Mouse (Mus musculus) G1E (cell line): ENCODE results near the gene Atp1b1. TPM values are rescaled to one million over a fixed set of nuclear protein-coding genes. Genes with fewer than 3 reads are reported as not detected.

Experiments used
- ATAC-seq: 2 replicates; pipeline ENCODE4 v1.8.0; 2016; ENCODE audit warnings: mild to moderate bottlenecking; ENCODE audit not compliant: insufficient number of reproducible peaks, poor library complexity, low FRiP score, severe bottlenecking; ENCODE audit errors: extremely low read depth
- DNase-seq: peaks from one replicate; pipeline ENCODE4 v3.0.0; 2012; ENCODE audit warnings: low spot score
- H3K27me3 ChIP-seq: 2 replicates; pipeline ENCODE4 v1.6.1; 2012; ENCODE audit warnings: mild to moderate bottlenecking, low read length, inconsistent platforms; ENCODE audit not compliant: insufficient read depth
- H3K36me3 ChIP-seq: replicated peaks from 2 replicates; pipeline ENCODE3; 2012; ENCODE audit warnings: mild to moderate bottlenecking, inconsistent platforms
- H3K4me1 ChIP-seq: 2 replicates; pipeline ENCODE4 v1.6.1; 2012; ENCODE audit warnings: low read depth, low read length, inconsistent platforms, mixed read lengths; ENCODE audit not compliant: insufficient read depth
- H3K4me3 ChIP-seq: 2 replicates; pipeline ENCODE4 v1.5.1; 2012; ENCODE audit warnings: low read depth, mild to moderate bottlenecking, inconsistent platforms, low read length, moderate library complexity, mixed read lengths
- H3K9me3 ChIP-seq: replicated peaks from 2 replicates; pipeline ENCODE4 v1.6.1; 2012; ENCODE audit warnings: inconsistent platforms
- CTCF ChIP-seq: IDR thresholded peaks from 2 replicates; pipeline ENCODE4 v1.5.1; 2012; ENCODE audit warnings: low read depth, low read length, inconsistent platforms, mixed read lengths
- GATA1 ChIP-seq: IDR thresholded peaks from 2 replicates; pipeline ENCODE4 v1.6.1; 2012; ENCODE audit warnings: borderline replicate concordance, low read length, inconsistent platforms, mixed read lengths
- GATA2 ChIP-seq: IDR thresholded peaks from 2 replicates; pipeline ENCODE4 v1.6.1; 2012; ENCODE audit warnings: low read depth, low read length, inconsistent platforms, borderline replicate concordance
- POLR2AphosphoS5 ChIP-seq: IDR thresholded peaks from 2 replicates; pipeline ENCODE4 v1.6.1; 2012; ENCODE audit warnings: low read depth, low read length, inconsistent platforms; ENCODE audit not compliant: insufficient replicate concordance
- TAL1 ChIP-seq: conservative IDR thresholded peaks from 2 replicates; pipeline ENCODE4 v1.6.1; 2012; ENCODE audit warnings: low read depth, low read length, inconsistent platforms, mixed read lengths
- polyA plus RNA-seq: library from polyadenylated mRNA; stranded (reverse); fragments of >175 nt; gene quantifications from 2 replicates; pipeline ENCODE4 v1.2.3, GENCODE M21; 2012
- total RNA-seq, 2 experiments: library from RNA; stranded (forward) in 1 of 2; stranded (reverse) in 1 of 2; fragments of 200-1000 nt in 1 of 2; fragments of >200 nt in 1 of 2; fragmentation: Nextera tagmentation in 1 of 2; gene quantifications; 2 replicates each; pipeline ENCODE4 v1.2.3; 2014 to 2017

The Atp1b1 gene
- total and polyA plus RNA-seq, 3 experiments, result 0.76 TPM; not detected in 2

DNA sequence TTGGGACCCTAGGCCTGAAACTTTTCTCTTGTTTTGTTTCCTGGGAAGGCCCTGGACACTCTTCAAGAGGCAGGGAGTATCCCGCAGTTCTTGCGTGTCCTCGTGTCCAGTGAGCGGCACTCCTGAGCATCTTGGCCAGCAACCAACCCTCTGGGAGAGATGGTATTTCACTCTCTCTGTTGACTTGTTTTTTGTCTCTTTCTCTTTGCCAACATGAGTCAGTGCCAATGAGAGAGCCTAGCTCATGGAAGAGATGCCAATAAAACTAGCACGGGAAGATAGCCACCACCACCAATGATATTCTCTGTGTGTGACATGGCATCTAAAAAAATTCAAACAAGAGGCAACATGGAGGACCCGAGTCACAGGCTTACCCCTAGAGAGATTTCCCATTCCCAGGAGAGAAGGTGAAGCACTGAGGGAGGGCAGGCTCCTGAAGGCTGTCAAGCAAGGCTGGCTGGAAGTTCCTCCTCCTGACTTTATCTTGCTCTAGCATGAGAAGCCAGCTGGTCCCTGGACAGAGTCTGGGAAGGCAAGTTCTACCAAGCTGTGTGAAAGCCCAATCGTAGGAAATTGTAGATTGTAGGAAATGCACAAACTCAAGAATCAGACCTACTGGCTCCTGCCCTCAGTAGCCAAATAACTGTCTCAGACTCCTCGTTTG is 35.0 kb upstream of the Atp1b1 start:
- Histone ChIP-seq H3K4me3 (no peak overlapping the region), H3K4me1 (no peaks in the 10 kb centered on the region), H3K9me3 (peaks cover 3% of the 10 kb centered on the region; the same call in 1 of the 2 replicates), H3K27me3 (no peaks in the 10 kb centered on the region), H3K36me3 (no peaks in the 10 kb centered on the region)
- no peak for ATAC-seq
- DNase-seq, result no peak
- TF ChIP-seq POLR2AphosphoS5 (no peak), GATA1 (no peak)

DNA sequence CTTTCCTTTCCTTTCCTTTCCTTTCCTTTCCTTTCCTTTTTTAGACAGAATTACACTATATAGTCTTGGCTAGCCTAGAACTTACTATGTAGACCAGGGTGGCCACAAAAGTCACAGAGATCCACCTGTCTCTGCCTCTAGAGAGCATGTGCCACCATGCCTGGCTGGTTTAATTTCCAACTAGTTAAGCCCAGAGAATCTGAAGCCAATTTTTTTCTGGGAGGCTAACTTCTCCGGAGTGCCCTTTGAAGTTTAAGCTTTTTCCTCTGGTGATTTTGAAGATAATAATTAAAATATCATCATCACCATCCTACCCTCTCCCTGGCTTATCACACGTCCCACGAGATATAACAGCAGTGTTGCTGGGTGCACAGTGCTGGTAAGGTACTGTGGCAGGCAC is 34.3 kb upstream of the Atp1b1 start:
- H3K4me3 ChIP-seq, result no peak overlapping the region
- no peaks in the 10 kb centered on the region for H3K4me1 ChIP-seq
- no peaks in the 10 kb centered on the region for H3K27me3 ChIP-seq
- peaks cover 3% of the 10 kb centered on the region; the same call in 1 of the 2 replicates for H3K9me3 ChIP-seq
- H3K36me3 ChIP-seq, result no peaks in the 10 kb centered on the region
- TF ChIP-seq POLR2AphosphoS5 (no peak), TAL1 (no peak), GATA2 (no peak)
- no peak for ATAC-seq
- no peak for DNase-seq

DNA sequence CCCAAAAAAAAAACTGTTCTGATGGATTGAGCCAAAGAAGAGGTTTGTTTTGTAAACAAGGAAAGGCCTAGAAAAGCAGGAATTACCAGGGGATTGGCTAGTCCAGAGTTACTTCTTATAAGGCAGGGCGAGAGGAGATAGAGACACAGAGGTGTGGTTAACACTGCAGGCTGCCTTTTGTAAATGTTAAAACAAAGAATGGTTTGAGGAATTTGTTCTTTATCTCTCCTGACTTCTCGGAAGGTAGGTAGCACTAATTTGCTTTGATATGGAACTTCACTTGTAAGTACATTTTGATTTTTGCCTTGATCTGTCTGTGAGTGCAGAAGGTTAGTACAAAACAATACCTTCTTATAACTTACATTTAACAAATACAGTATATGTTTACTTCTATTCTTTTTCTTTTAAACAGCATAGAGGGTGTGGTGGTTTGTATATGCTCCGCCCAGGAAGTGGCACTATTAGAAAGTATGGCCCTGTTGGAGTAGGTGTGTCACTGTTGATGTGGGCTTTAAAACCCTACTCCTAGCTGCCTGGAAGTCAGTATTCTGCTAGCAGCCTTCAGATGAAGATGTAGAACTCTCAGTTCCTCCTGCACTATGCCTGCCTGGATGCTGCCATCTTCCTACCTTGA is 31.9 kb upstream of the Atp1b1 start:
- Histone ChIP-seq H3K27me3 (no peaks in the 10 kb centered on the region), H3K9me3 (no peaks in the 10 kb centered on the region), H3K4me3 (no peak overlapping the region), H3K36me3 (no peaks in the 10 kb centered on the region), H3K4me1 (no peaks in the 10 kb centered on the region)
- no peak for DNase-seq
- no peak for ATAC-seq
- TF ChIP-seq CTCF (no peak), GATA2 (no peak), TAL1 (no peak), POLR2AphosphoS5 (no peak), GATA1 (no peak)

DNA sequence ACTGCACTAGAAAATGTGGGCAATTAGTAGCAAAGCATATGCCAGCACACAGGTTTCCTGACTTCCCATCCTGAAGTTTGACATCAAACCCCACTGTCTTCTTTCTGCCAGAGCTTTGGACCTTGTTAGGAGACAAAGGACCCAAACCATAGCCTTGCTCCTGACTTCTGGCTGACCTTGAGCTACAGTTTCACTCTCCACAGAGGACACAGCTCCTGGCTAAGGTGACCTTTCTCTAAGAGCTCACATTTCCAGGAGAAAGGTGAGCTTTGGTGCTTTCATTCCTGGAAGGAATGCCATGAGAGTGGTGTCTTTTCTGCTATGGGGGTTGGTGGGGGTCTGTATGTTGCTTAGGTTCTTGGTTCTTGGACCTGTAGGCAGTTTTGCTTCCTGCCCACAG is 25.6 kb upstream of the Atp1b1 start:
- no peak overlapping the region for H3K4me3 ChIP-seq
- no peaks in the 10 kb centered on the region for H3K36me3 ChIP-seq
- ATAC-seq (no peak), DNase-seq (no peak)
- no peaks in the 10 kb centered on the region for H3K27me3 ChIP-seq
- no peaks in the 10 kb centered on the region for H3K9me3 ChIP-seq
- H3K4me1 ChIP-seq, result no peaks in the 10 kb centered on the region
- no peak for TF ChIP-seq GATA2
- no peak for TF ChIP-seq CTCF
- no peak for TF ChIP-seq TAL1
- no peak for TF ChIP-seq GATA1
- no peak for TF ChIP-seq POLR2AphosphoS5

DNA sequence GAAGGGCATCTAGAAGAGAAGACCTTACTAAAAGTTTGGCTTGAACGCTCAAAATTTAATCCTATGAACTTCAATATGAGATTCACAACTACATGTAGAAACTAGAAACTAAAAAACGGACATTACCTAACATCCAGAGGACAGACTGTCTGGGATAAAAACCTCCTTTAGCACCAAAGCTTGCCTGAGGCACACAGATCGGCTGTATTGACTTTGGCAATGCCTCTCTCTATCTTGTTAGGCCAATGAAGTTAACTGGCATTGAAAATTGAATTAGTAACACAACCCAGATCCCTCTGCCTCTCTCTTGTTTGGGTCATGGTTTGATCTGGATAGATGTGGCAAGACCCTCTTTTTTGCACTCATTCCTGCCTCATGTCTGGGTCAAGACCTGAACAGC is 24.7 kb upstream of the Atp1b1 start:
- H3K36me3 ChIP-seq, result no peaks in the 10 kb centered on the region
- no peak overlapping the region for H3K4me3 ChIP-seq
- no peaks in the 10 kb centered on the region for H3K4me1 ChIP-seq
- no peaks in the 10 kb centered on the region for H3K9me3 ChIP-seq
- no peak for ATAC-seq
- DNase-seq, result no peak
- TF ChIP-seq CTCF, result no peak
- no peak for TF ChIP-seq POLR2AphosphoS5
- TF ChIP-seq GATA2, result no peak
- TF ChIP-seq GATA1, result no peak
- TF ChIP-seq TAL1, result no peak
- no peaks in the 10 kb centered on the region for H3K27me3 ChIP-seq

DNA sequence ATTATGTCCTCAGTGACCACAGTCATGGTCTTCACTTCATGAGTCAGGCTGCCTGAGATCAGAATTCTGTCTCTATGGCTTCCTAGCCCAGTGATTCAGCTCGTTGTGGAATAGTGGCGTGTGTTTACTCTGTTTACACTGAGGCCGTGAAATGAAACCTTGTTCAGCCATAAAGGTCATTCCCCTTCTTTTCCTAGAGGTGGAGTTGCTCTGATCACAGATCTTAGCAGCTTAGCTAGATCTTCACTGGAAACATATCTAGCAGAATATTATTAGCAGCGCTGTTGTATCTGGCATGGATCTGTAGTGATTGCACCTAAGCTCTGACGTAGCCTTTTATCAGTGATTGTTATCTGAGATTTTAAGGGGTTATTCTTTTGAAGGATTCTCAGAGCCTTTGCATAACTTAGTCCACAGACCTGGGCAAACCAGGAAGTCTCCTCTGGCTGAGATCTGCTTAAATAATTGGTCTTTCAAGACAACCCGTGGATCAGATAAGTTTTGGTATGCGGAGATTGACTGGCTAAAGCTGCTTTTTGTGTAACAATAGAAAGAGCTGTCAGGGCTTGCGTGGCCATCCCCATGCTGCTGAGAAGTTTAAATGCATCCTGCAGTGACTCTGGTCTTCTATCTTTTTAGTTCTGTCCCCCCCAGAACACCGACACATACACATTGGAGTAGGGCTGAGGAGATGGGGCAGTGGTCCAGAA is 23.6 kb upstream of the Atp1b1 start:
- H3K36me3 ChIP-seq, result no peaks in the 10 kb centered on the region
- H3K27me3 ChIP-seq, result no peaks in the 10 kb centered on the region
- H3K9me3 ChIP-seq, result no peaks in the 10 kb centered on the region
- no peak overlapping the region for H3K4me3 ChIP-seq
- no peaks in the 10 kb centered on the region for H3K4me1 ChIP-seq
- TF ChIP-seq CTCF, result no peak
- TF ChIP-seq GATA2, result no peak
- TF ChIP-seq POLR2AphosphoS5, result no peak
- TF ChIP-seq GATA1, result no peak
- TF ChIP-seq TAL1, result no peak
- ATAC-seq (no peak), DNase-seq (no peak)
